Mouse (Mus musculus): ENCODE measurements at regions not wholly inside any gene's neighbourhood (a gene's known extent, or its start where the extent isn't known, plus 50 kb on each side); places are given as distances from the start of the nearest gene placed in this dataset.

DNA sequence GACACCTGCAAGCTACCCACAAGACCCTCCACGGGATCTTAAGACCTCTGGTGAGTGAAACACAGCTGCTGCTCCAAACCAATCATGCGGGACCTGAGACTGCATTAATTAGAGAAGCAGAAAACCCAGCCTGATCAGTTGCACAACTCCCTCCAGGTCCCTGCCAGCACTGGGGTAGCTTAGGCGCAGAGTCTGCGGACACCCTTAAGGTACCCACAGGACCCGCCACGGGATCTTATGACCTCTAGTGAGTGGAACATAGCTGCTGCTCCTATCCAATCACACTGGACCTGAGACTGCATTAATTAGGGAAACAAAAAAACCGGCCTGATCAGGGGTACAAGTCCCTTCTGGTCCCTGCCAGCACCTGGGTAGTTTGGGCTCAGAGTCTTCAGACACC lies 454.3 kb upstream of the Slit2 start:
- TF ChIP-seq POLR2A (IDR thresholded peaks at IDR 0.05; ENCODE audit: borderline replicate concordance, extremely low read depth, insufficient read depth, insufficient read length, poor library complexity, severe bottlenecking) (no peak), CTCF (IDR thresholded peaks at IDR 0.05; ENCODE audit: borderline replicate concordance, extremely low read depth, insufficient read depth, insufficient read length) (no peak)
- DNase-seq (ENCODE audit: low read depth): no peak

DNA sequence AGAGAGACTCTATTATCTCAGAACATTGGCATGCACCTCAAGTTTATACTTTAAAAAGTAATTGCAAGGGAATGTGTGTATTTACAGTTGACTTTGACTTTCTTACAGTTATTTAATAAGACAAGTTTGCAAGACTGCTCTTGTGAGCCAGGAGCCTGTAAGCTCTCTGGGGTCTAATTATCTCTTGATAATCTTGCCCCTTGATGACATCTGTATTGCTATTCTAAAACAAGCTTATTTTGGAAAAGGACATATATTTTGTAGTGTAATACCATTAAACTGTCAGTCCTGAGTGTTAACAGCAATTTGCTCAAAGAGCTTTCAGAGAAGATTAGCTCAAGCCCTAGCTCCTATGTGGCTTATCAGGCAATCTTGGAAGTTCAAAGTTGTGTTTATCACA lies 445.4 kb upstream of the Slit2 start:
- DNase-seq (ENCODE audit: low read depth): no peak
- TF ChIP-seq CTCF (IDR thresholded peaks at IDR 0.05; ENCODE audit: borderline replicate concordance, extremely low read depth, insufficient read depth, insufficient read length) (no peak), POLR2A (IDR thresholded peaks at IDR 0.05; ENCODE audit: borderline replicate concordance, extremely low read depth, insufficient read depth, insufficient read length, poor library complexity, severe bottlenecking) (no peak)

DNA sequence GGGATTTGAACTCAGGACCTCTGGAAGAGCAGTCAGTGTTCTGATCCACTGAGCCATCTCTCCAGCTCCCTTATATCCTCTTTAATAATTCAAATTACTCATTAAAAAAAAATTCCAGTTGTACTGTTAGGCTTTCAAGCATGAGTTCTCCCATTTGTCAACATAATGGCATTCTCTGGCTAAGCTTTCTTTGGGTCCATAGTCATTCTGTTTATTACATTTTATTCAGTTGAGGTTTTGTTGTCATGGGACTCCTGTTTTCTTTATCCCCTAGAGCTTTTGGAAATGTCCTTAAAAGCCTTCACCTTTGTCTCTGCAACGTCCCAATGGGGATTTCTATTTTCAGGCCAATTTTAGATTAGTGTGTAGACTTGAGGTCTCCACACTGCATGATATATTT lies 440.7 kb upstream of the Slit2 start:
- no peak for DNase-seq (ENCODE audit: low read depth)

DNA sequence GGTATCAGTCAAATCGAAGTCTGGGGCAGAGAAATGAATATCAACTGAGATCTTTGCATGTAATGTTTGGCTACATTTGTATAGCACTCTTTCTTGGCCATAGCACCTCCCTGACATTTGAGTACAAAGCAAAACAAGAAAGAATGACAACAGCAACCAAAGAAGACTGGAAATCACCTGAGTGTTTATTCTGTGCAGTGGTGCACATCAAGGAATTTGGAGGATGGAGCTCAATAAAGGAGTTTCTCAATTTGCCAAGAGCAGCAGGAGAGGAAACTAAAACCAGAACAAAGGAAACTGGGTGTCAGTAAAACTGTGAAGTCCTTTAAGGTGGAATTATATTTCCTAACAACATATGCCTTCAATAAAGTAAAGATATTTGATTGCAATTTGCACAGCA lies 426.2 kb upstream of the Slit2 start:
- no peak for TF ChIP-seq CTCF (IDR thresholded peaks at IDR 0.05; ENCODE audit: borderline replicate concordance, extremely low read depth, insufficient read depth, insufficient read length)
- no peak for TF ChIP-seq POLR2A (IDR thresholded peaks at IDR 0.05; ENCODE audit: borderline replicate concordance, extremely low read depth, insufficient read depth, insufficient read length, poor library complexity, severe bottlenecking)
- DNase-seq (ENCODE audit: low read depth): peak; percentile 31

More for the DNA sequence above, 440.7 kb upstream of the Slit2 start:
- TF ChIP-seq CTCF (IDR thresholded peaks at IDR 0.05; ENCODE audit: borderline replicate concordance, extremely low read depth, insufficient read depth, insufficient read length): no peak

DNA sequence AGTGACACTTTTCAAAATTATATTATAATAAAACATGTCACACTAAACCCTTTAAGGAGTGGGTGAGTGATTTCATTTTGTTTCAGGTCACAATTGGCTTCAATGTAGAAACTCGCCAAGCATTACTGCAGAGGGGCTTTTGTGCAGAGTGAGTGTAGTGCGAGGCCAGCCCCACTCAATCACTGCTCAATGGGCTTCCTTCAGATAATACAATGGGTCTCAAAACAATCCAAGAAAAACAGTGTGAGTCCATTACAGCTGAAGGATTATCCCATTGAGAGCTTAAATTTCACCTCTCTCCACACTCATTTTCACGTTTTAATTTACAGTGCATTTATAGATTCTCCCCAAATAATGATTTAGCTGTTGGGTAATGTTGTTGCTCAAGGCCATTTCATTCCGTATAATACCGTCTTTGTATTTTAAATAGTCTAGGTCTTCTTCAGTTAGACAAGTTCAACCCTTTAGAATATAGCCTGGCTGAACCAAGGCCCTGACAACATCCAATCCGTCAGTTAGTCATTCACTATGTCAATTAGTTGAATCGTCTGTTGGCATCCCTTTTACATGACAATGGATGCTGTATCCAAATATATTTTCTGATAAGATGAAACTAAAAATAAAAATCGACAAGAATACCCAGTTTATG lies 425.7 kb upstream of the Slit2 start:
- peak; percentile 80 for DNase-seq (ENCODE audit: low read depth)
- TF ChIP-seq CTCF (IDR thresholded peaks at IDR 0.05; ENCODE audit: borderline replicate concordance, extremely low read depth, insufficient read depth, insufficient read length) (no peak), POLR2A (IDR thresholded peaks at IDR 0.05; ENCODE audit: borderline replicate concordance, extremely low read depth, insufficient read depth, insufficient read length, poor library complexity, severe bottlenecking) (no peak)

Data from brain, embryonic 14.5 days (tissue).